Mouse (Mus musculus): Measurements from ENCODE around the gene Evx2. TPM values are rescaled to one million over a fixed set of nuclear protein-coding genes. Genes with fewer than 3 reads are reported as not detected.

Gene Evx2
- total and polyA plus RNA-seq, 3 experiments, result not detected

GRCm38 (mm10) chr2:74699664-74700545 is 40.5 kb upstream of the Evx2 start:
- H3K27me3 ChIP-seq (ENCODE audit: control insufficient read depth in 1 of 2, insufficient read depth in 2 of 2, low read length in 2 of 2), result no peaks in the 10 kb centered on the region; a peak in 2 of 4 replicates
- no peaks in the 10 kb centered on the region for H3K4me1 ChIP-seq (ENCODE audit: control insufficient read depth in 1 of 2, insufficient read depth in 2 of 2, low read length in 2 of 2)
- no peak overlapping the region for H3K4me3 ChIP-seq (ENCODE audit: control insufficient read depth in 1 of 2, insufficient read depth in 1 of 2, low read depth in 2 of 2, low read length in 2 of 2)
- peaks cover 1% of the 10 kb centered on the region; the same call in 1 of the 2 replicates for H3K79me2 ChIP-seq (ENCODE audit: control insufficient read depth, insufficient read depth, low read length, poor library complexity)
- no peaks in the 10 kb centered on the region for H3K36me3 ChIP-seq (ENCODE audit: control insufficient read depth in 1 of 2, insufficient read depth in 2 of 2, low read length in 2 of 2)
- no peaks in the 10 kb centered on the region for H3K9me3 ChIP-seq (replicated peaks; ENCODE audit: insufficient read depth, low read length)
- H3K27ac ChIP-seq (ENCODE audit: control insufficient read depth, low read depth, low read length), result no peak overlapping the region
- TF ChIP-seq CHD1 (IDR thresholded peaks at IDR 0.05; ENCODE audit: low read depth, low read length), result no peak
- no peak for TF ChIP-seq TBP (IDR thresholded peaks at IDR 0.05; ENCODE audit: low read depth, low read length)
- no peak for TF ChIP-seq ZC3H11A (IDR thresholded peaks at IDR 0.05; ENCODE audit: low read depth, low read length)
- no peak for TF ChIP-seq ELF1 (IDR thresholded peaks at IDR 0.05; ENCODE audit: low read depth, low read length)
- TF ChIP-seq BHLHE40 (IDR thresholded peaks at IDR 0.05; ENCODE audit: borderline replicate concordance, low read depth, low read length), result no peak
- TF ChIP-seq ZMIZ1 (IDR thresholded peaks at IDR 0.05; ENCODE audit: low read depth, low read length), result no peak
- TF ChIP-seq NELFE (IDR thresholded peaks at IDR 0.05; ENCODE audit: low read depth, low read length), result no peak
- no peak for TF ChIP-seq ZKSCAN1 (IDR thresholded peaks at IDR 0.05; ENCODE audit: low read depth, low read length)
- no peak for TF ChIP-seq KAT2A (conservative IDR thresholded peaks at IDR 0.05; ENCODE audit: low read depth, low read length)
- no peak for TF ChIP-seq GATA1 (IDR thresholded peaks at IDR 0.05; ENCODE audit: low read depth, low read length)
- no peak for TF ChIP-seq MXI1 (IDR thresholded peaks at IDR 0.05; ENCODE audit: low read depth, low read length)
- TF ChIP-seq TCF12 (IDR thresholded peaks at IDR 0.05; ENCODE audit: low read depth, low read length), result no peak
- TF ChIP-seq HCFC1 (IDR thresholded peaks at IDR 0.05; ENCODE audit: low read depth, low read length), result no peak
- no peak for TF ChIP-seq MEF2A (IDR thresholded peaks at IDR 0.05; ENCODE audit: extremely low read depth, insufficient replicate concordance, low read depth, low read length, poor library complexity, severe bottlenecking)
- TF ChIP-seq RAD21 (IDR thresholded peaks at IDR 0.05; ENCODE audit: low read depth, low read length), result no peak
- no peak for TF ChIP-seq ETS1 (IDR thresholded peaks at IDR 0.05; ENCODE audit: low read depth, low read length)
- no peak for TF ChIP-seq GABPA (IDR thresholded peaks at IDR 0.05; ENCODE audit: low read depth, low read length)
- TF ChIP-seq SIN3A (IDR thresholded peaks at IDR 0.05; ENCODE audit: low read length), result no peak
- no peak overlapping the region for H3K9ac ChIP-seq (ENCODE audit: control insufficient read depth, low read depth, low read length, poor library complexity, severe bottlenecking)
- DNase-seq (ENCODE audit: low read depth, low spot score), result no peak

GRCm38 (mm10) chr2:74699053-74699430 is 39.7 kb upstream of the Evx2 start:
- Histone ChIP-seq H3K4me3 (ENCODE audit: control insufficient read depth in 1 of 2, insufficient read depth in 1 of 2, low read depth in 2 of 2, low read length in 2 of 2) (no peak overlapping the region), H3K36me3 (ENCODE audit: control insufficient read depth in 1 of 2, insufficient read depth in 2 of 2, low read length in 2 of 2) (no peaks in the 10 kb centered on the region), H3K27ac (ENCODE audit: control insufficient read depth, low read depth, low read length) (no peak overlapping the region), H3K79me2 (ENCODE audit: control insufficient read depth, insufficient read depth, low read length, poor library complexity) (no peaks in the 10 kb centered on the region), H3K9me3 (replicated peaks; ENCODE audit: insufficient read depth, low read length) (no peaks in the 10 kb centered on the region), H3K4me1 (ENCODE audit: control insufficient read depth in 1 of 2, insufficient read depth in 2 of 2, low read length in 2 of 2) (no peaks in the 10 kb centered on the region), H3K9ac (ENCODE audit: control insufficient read depth, low read depth, low read length, poor library complexity, severe bottlenecking) (no peak overlapping the region), H3K27me3 (ENCODE audit: control insufficient read depth in 1 of 2, insufficient read depth in 2 of 2, low read length in 2 of 2) (no peaks in the 10 kb centered on the region; a peak in 2 of 4 replicates)
- TF ChIP-seq ELF1 (IDR thresholded peaks at IDR 0.05; ENCODE audit: low read depth, low read length) (no peak), TCF12 (IDR thresholded peaks at IDR 0.05; ENCODE audit: low read depth, low read length) (no peak), TBP (IDR thresholded peaks at IDR 0.05; ENCODE audit: low read depth, low read length) (no peak), KAT2A (conservative IDR thresholded peaks at IDR 0.05; ENCODE audit: low read depth, low read length) (no peak), ZNF384 (IDR thresholded peaks at IDR 0.05; ENCODE audit: low read depth, low read length) (no peak), JUND (IDR thresholded peaks at IDR 0.05; ENCODE audit: low read depth, low read length) (no peak), USF1 (IDR thresholded peaks at IDR 0.05; ENCODE audit: low read depth, low read length) (no peak), HCFC1 (IDR thresholded peaks at IDR 0.05; ENCODE audit: low read depth, low read length) (no peak), USF2 (IDR thresholded peaks at IDR 0.05; ENCODE audit: borderline replicate concordance in 1 of 2, insufficient read depth in 1 of 2, low read depth in 1 of 2, low read length in 2 of 2) (no peak), MAFK (IDR thresholded peaks at IDR 0.05; ENCODE audit: borderline replicate concordance, low read depth, low read length) (no peak), RAD21 (IDR thresholded peaks at IDR 0.05; ENCODE audit: low read depth, low read length) (no peak), SMC3 (IDR thresholded peaks at IDR 0.05; ENCODE audit: low read depth, low read length) (no peak), GATA1 (IDR thresholded peaks at IDR 0.05; ENCODE audit: low read depth, low read length) (no peak)
- no peak for DNase-seq (ENCODE audit: low read depth, low spot score)
